Mouse (Mus musculus) gastrocnemius, postnatal 14 days (tissue): Measurements from ENCODE around the gene Slco6d1. TPM values are rescaled to one million over a fixed set of nuclear protein-coding genes. Genes with fewer than 3 reads are reported as not detected.
"Not testable (repeated sequence)": the region's sequence is repeated elsewhere in the genome, so short reads cannot be mapped to it uniquely, and the experiment has no call there.

Experiments
- DNase-seq: peaks from one replicate; pipeline ENCODE4 v3.0.0; 2021; ENCODE audit warnings: mixed read lengths
- intact Hi-C: fragments of 180-260 bp; cut with DNase I; formaldehyde crosslinking; loops from one replicate; pipeline ENCODE4 v1.15.1; 2025; ENCODE audit warnings: low total_unique reads
- long read RNA-seq, 2 experiments: library from polyadenylated mRNA; stranded (forward); transcript quantifications; one replicate each; pipeline ENCODE4 v2.0.0; 2021
- microRNA-seq, 2 experiments: library from miRNA; unstranded; fragments of <30 nt; microRNA quantifications; one replicate each; pipeline ENCODE4 v1.2.0; 2021
- total RNA-seq, 2 experiments: library from RNA; stranded (reverse); gene quantifications; 2 replicates each; pipeline ENCODE4 v1.2.3; 2021

The Slco6d1 gene
- not detected for total RNA-seq
- long read RNA-seq, experiment 1 = 0 reads
- long read RNA-seq, experiment 2 = 0 reads

GRCm38 (mm10) chr1:98420824-98421223, at the start of gene Slco6d1:
Gene Slco6d1, plus strand, starts transcription at chr1:98421124.
- intact Hi-C loops = no loop called here
- DNase-seq = no peak

GRCm38 (mm10) chr1:98392001-98392400, 28.9 kb upstream of the Slco6d1 start:
- intact Hi-C loops = no loop called here
- no peak for DNase-seq

GRCm38 (mm10) chr1:98447929-98448328, 27.0 kb downstream of the Slco6d1 start:
- DNase-seq = no peak
- intact Hi-C loops = no loop called here

- DNase-seq = not testable (repeated sequence)
Measured at GRCm38 (mm10) chr1:98459224-98459623, 38.3 kb downstream of the Slco6d1 start.

GRCm38 (mm10) chr1:98476381-98476780, 55.5 kb downstream of the Slco6d1 start:
- intact Hi-C loops, DNase-seq: not testable (repeated sequence)

More at GRCm38 (mm10) chr1:98459224-98459623, 38.3 kb downstream of the Slco6d1 start:
- intact Hi-C loops = not testable (repeated sequence)

- no peak for DNase-seq
- intact Hi-C loops = no loop called here
Measured at GRCm38 (mm10) chr1:98479243-98479642, 58.3 kb downstream of the Slco6d1 start.

GRCm38 (mm10) chr1:98505982-98506381, 85.1 kb downstream of the Slco6d1 start:
- intact Hi-C loops = no loop called here
- no peak for DNase-seq

- no peak for DNase-seq
- intact Hi-C loops = no loop called here
Measured at GRCm38 (mm10) chr1:98522977-98523376, 102.1 kb downstream of the Slco6d1 start.

GRCm38 (mm10) chr1:98523537-98523936, 102.6 kb downstream of the Slco6d1 start:
- no peak for DNase-seq
- intact Hi-C loops = no loop called here

- DNase-seq, intact Hi-C loops: not testable (repeated sequence)
Measured at GRCm38 (mm10) chr1:98528368-98528767, 107.4 kb downstream of the Slco6d1 start.

- intact Hi-C loops = no loop called here
- DNase-seq = no peak
Measured at GRCm38 (mm10) chr1:98545372-98545771, 124.4 kb downstream of the Slco6d1 start.

- no peak for DNase-seq
- intact Hi-C loops = no loop called here
Measured at GRCm38 (mm10) chr1:98554388-98554787, 133.5 kb downstream of the Slco6d1 start.

GRCm38 (mm10) chr1:98565701-98566100, 144.8 kb downstream of the Slco6d1 start:
- intact Hi-C loops = no loop called here
- DNase-seq = no peak

Small RNAs within 50 kb of the gene (microRNA-seq; reads per million reads assigned to microRNA genes)
- gene Gm26134 = 0 reads per million in 2 experiments
